Mouse (Mus musculus) liver, embryonic 12.5 days (tissue): ENCODE measurements at regions not wholly inside any gene's neighbourhood (a gene's known extent, or its start where the extent isn't known, plus 50 kb on each side); places are given as distances from the start of the nearest gene placed in this dataset.

Experiments used
- ATAC-seq: fragments of 200-750 bp; cut with Nextera tagmentation; 2 replicates; pipeline ENCODE4 v1.8.0; 2017; ENCODE audit warnings: moderate number of reproducible peaks, mild to moderate bottlenecking, moderate library complexity
- H3K27ac ChIP-seq: fragments of 300-500 bp; sonication (generic); 2 replicates; pipeline ENCODE4 v1.5.1; 2016; ENCODE audit warnings: mild to moderate bottlenecking
- H3K27me3 ChIP-seq: fragments of 300-500 bp; sonication (generic); replicated peaks from 2 replicates; pipeline ENCODE4 v1.6.1; 2016; ENCODE audit warnings: mild to moderate bottlenecking, moderate library complexity
- H3K36me3 ChIP-seq: fragments of 300-500 bp; sonication (generic); 2 replicates; pipeline ENCODE4 v1.6.1; 2016; ENCODE audit warnings: mild to moderate bottlenecking, moderate library complexity
- H3K4me1 ChIP-seq: fragments of 300-500 bp; sonication (generic); 2 replicates; pipeline ENCODE4 v1.6.1; 2016
- H3K4me2 ChIP-seq: fragments of 300-500 bp; sonication (generic); 2 replicates; pipeline ENCODE4 v1.6.1; 2016; ENCODE audit warnings: mild to moderate bottlenecking, moderate library complexity
- H3K4me3 ChIP-seq: fragments of 300-500 bp; sonication (generic); 2 replicates; pipeline ENCODE4 v1.5.1; 2016; ENCODE audit warnings: mild to moderate bottlenecking, moderate library complexity
- H3K9ac ChIP-seq: fragments of 300-500 bp; sonication (generic); 2 replicates; pipeline ENCODE4 v1.6.1; 2016; ENCODE audit warnings: mild to moderate bottlenecking, moderate library complexity
- H3K9me3 ChIP-seq: fragments of 300-500 bp; sonication (generic); replicated peaks from 2 replicates; pipeline ENCODE4 v1.6.1; 2016; ENCODE audit warnings: mild to moderate bottlenecking, moderate library complexity
- WGBS: fragments of 180-500 bp; shearing (Covaris S2); methylation state at CpG from one replicate; pipeline ENCODE4 v1.1.7; 2016; ENCODE audit not compliant: insufficient replicate concordance; 5-methylcytosine and 5-hydroxymethylcytosine counted together

- Histone ChIP-seq H3K36me3 (no peaks in the 10 kb centered on the region), H3K4me3 (no peak overlapping the region), H3K4me2 (no peak overlapping the region), H3K9ac (no peak overlapping the region), H3K27me3 (no peaks in the 10 kb centered on the region; the same call in 1 of the 2 replicates), H3K9me3 (no peaks in the 10 kb centered on the region), H3K27ac (no peak overlapping the region), H3K4me1 (no peaks in the 10 kb centered on the region)
- no peak for ATAC-seq
- WGBS: 76% methylated on average over 12 of the region's 12 CpGs
These were observed 137.0 kb downstream of the Hlx start for GRCm38 (mm10) chr1:184595449-184595848.

- WGBS: 34% methylated on average over 7 of the region's 7 CpGs
- no peaks in the 10 kb centered on the region for H3K9me3 ChIP-seq
- H3K9ac ChIP-seq: no peak overlapping the region
- H3K36me3 ChIP-seq: no peaks in the 10 kb centered on the region
- H3K27ac ChIP-seq: no peak overlapping the region
- H3K4me2 ChIP-seq: no peak overlapping the region
- ATAC-seq: no peak
- H3K27me3 ChIP-seq: no peaks in the 10 kb centered on the region; the same call in 1 of the 2 replicates
- no peak overlapping the region for H3K4me3 ChIP-seq
- no peaks in the 10 kb centered on the region for H3K4me1 ChIP-seq
These were observed 141.8 kb downstream of the Hlx start for GRCm38 (mm10) chr1:184590634-184591033.

- Histone ChIP-seq H3K4me2 (no peak overlapping the region), H3K4me3 (no peak overlapping the region), H3K4me1 (no peaks in the 10 kb centered on the region), H3K9me3 (no peaks in the 10 kb centered on the region), H3K9ac (no peak overlapping the region), H3K36me3 (no peaks in the 10 kb centered on the region), H3K27me3 (no peaks in the 10 kb centered on the region), H3K27ac (no peak overlapping the region)
- WGBS: 43% methylated on average over 4 of the region's 4 CpGs
- ATAC-seq: no peak
These were observed 143.1 kb downstream of the Hlx start for GRCm38 (mm10) chr1:184589277-184589676.

- Histone ChIP-seq H3K27me3 (no peaks in the 10 kb centered on the region), H3K4me3 (no peak overlapping the region), H3K36me3 (no peaks in the 10 kb centered on the region), H3K27ac (no peak overlapping the region), H3K9me3 (no peaks in the 10 kb centered on the region), H3K9ac (no peak overlapping the region), H3K4me1 (no peaks in the 10 kb centered on the region), H3K4me2 (no peak overlapping the region)
- WGBS: 72% methylated on average over 12 of the region's 12 CpGs
- no peak for ATAC-seq
These were observed 147.9 kb downstream of the Hlx start for GRCm38 (mm10) chr1:184584505-184584874.

- WGBS: 72% methylated on average over 6 of the region's 6 CpGs
These were observed 148.5 kb downstream of the Hlx start for GRCm38 (mm10) chr1:184583751-184584504.

GRCm38 (mm10) chr1:184579475-184579874 lies 152.9 kb downstream of the Hlx start:
- Histone ChIP-seq H3K4me3 (no peak overlapping the region), H3K9ac (no peak overlapping the region), H3K9me3 (no peaks in the 10 kb centered on the region), H3K27ac (no peak overlapping the region), H3K4me2 (no peak overlapping the region), H3K27me3 (0 out of 2 replicates have a peak, but pooled peaks cover 4% of the 10 kb centered on the region), H3K36me3 (no peaks in the 10 kb centered on the region), H3K4me1 (no peaks in the 10 kb centered on the region)
- 70% methylated on average over 3 of the region's 3 CpGs for WGBS
- ATAC-seq: no peak

More at GRCm38 (mm10) chr1:184583751-184584504, 148.5 kb downstream of the Hlx start:
- no peak overlapping the region for H3K27ac ChIP-seq
- H3K9me3 ChIP-seq: no peaks in the 10 kb centered on the region
- no peaks in the 10 kb centered on the region for H3K4me1 ChIP-seq
- ATAC-seq: no peak
- H3K27me3 ChIP-seq: no peaks in the 10 kb centered on the region
- no peak overlapping the region for H3K4me2 ChIP-seq
- H3K9ac ChIP-seq: no peak overlapping the region
- no peak overlapping the region for H3K4me3 ChIP-seq
- H3K36me3 ChIP-seq: no peaks in the 10 kb centered on the region

GRCm38 (mm10) chr1:184576527-184576926 lies 155.9 kb downstream of the Hlx start:
- no peak overlapping the region for H3K27ac ChIP-seq
- H3K4me1 ChIP-seq: no peaks in the 10 kb centered on the region; the same call in 1 of the 2 replicates
- no peak overlapping the region for H3K4me2 ChIP-seq
- H3K27me3 ChIP-seq: 0 out of 2 replicates have a peak, but pooled peaks cover 4% of the 10 kb centered on the region
- H3K9ac ChIP-seq: no peak overlapping the region
- 58% methylated on average over 7 of the region's 7 CpGs for WGBS
- ATAC-seq: no peak
- no peaks in the 10 kb centered on the region for H3K9me3 ChIP-seq
- H3K4me3 ChIP-seq: no peak overlapping the region
- H3K36me3 ChIP-seq: no peaks in the 10 kb centered on the region

- H3K4me1 ChIP-seq: no peaks in the 10 kb centered on the region; the same call in 1 of the 2 replicates
- ATAC-seq: no peak
- 0 out of 2 replicates have a peak, but pooled peaks cover 4% of the 10 kb centered on the region for H3K27me3 ChIP-seq
- no peaks in the 10 kb centered on the region for H3K9me3 ChIP-seq
- no peak overlapping the region for H3K9ac ChIP-seq
- H3K36me3 ChIP-seq: no peaks in the 10 kb centered on the region
- no peak overlapping the region for H3K4me2 ChIP-seq
- no peak overlapping the region for H3K4me3 ChIP-seq
- H3K27ac ChIP-seq: no peak overlapping the region
- 45% methylated on average over 7 of the region's 7 CpGs for WGBS
These were observed 159.1 kb downstream of the Hlx start for GRCm38 (mm10) chr1:184573325-184573724.

- Histone ChIP-seq H3K9me3 (no peaks in the 10 kb centered on the region), H3K4me1 (no peaks in the 10 kb centered on the region; the same call in 1 of the 2 replicates), H3K4me2 (no peak overlapping the region), H3K4me3 (no peak overlapping the region), H3K27ac (no peak overlapping the region), H3K9ac (no peak overlapping the region), H3K27me3 (no peaks in the 10 kb centered on the region), H3K36me3 (no peaks in the 10 kb centered on the region)
- no peak for ATAC-seq
- 57% methylated on average over 5 of the region's 5 CpGs for WGBS
These were observed 161.7 kb downstream of the Hlx start for GRCm38 (mm10) chr1:184570681-184571080.

GRCm38 (mm10) chr1:184562926-184563325 lies 169.5 kb downstream of the Hlx start:
- Histone ChIP-seq H3K4me3 (no peak overlapping the region), H3K9ac (no peak overlapping the region), H3K36me3 (no peaks in the 10 kb centered on the region), H3K27ac (no peak overlapping the region), H3K27me3 (no peaks in the 10 kb centered on the region), H3K9me3 (no peaks in the 10 kb centered on the region), H3K4me2 (no peak overlapping the region), H3K4me1 (no peaks in the 10 kb centered on the region)
- no peak for ATAC-seq
- 65% methylated on average over 4 of the region's 4 CpGs for WGBS

GRCm38 (mm10) chr1:184562239-184562638 lies 170.2 kb downstream of the Hlx start:
- no peaks in the 10 kb centered on the region for H3K27me3 ChIP-seq
- ATAC-seq: no peak
- no peak overlapping the region for H3K4me2 ChIP-seq
- H3K4me1 ChIP-seq: no peaks in the 10 kb centered on the region
- no peak overlapping the region for H3K27ac ChIP-seq
- no peaks in the 10 kb centered on the region for H3K36me3 ChIP-seq
- WGBS: 81% methylated on average over 5 of the region's 5 CpGs
- H3K9me3 ChIP-seq: no peaks in the 10 kb centered on the region
- no peak overlapping the region for H3K9ac ChIP-seq
- H3K4me3 ChIP-seq: no peak overlapping the region

- Histone ChIP-seq H3K4me2 (no peak overlapping the region), H3K4me3 (no peak overlapping the region), H3K36me3 (no peaks in the 10 kb centered on the region), H3K4me1 (no peaks in the 10 kb centered on the region), H3K9ac (no peak overlapping the region), H3K27ac (no peak overlapping the region), H3K27me3 (no peaks in the 10 kb centered on the region), H3K9me3 (no peaks in the 10 kb centered on the region)
- 62% methylated on average over 7 of the region's 7 CpGs for WGBS
- ATAC-seq: no peak
These were observed 172.9 kb downstream of the Hlx start for GRCm38 (mm10) chr1:184559543-184559942.

- Histone ChIP-seq H3K27ac (no peak overlapping the region), H3K9me3 (no peaks in the 10 kb centered on the region), H3K4me2 (no peak overlapping the region), H3K4me3 (no peak overlapping the region), H3K4me1 (no peaks in the 10 kb centered on the region), H3K36me3 (no peaks in the 10 kb centered on the region), H3K9ac (no peak overlapping the region), H3K27me3 (0 out of 2 replicates have a peak, but pooled peaks cover 2% of the 10 kb centered on the region)
- no peak for ATAC-seq
These were observed 178.6 kb downstream of the Hlx start for GRCm38 (mm10) chr1:184553791-184554190.
